Mouse (Mus musculus) T-cell, adult 2 months (primary cell): ENCODE results near the gene Noto.

Experiments
- DNase-seq: peaks from one replicate; pipeline ENCODE4 v3.0.0; 2022; ENCODE audit warnings: low spot score

Noto gene

DNA sequence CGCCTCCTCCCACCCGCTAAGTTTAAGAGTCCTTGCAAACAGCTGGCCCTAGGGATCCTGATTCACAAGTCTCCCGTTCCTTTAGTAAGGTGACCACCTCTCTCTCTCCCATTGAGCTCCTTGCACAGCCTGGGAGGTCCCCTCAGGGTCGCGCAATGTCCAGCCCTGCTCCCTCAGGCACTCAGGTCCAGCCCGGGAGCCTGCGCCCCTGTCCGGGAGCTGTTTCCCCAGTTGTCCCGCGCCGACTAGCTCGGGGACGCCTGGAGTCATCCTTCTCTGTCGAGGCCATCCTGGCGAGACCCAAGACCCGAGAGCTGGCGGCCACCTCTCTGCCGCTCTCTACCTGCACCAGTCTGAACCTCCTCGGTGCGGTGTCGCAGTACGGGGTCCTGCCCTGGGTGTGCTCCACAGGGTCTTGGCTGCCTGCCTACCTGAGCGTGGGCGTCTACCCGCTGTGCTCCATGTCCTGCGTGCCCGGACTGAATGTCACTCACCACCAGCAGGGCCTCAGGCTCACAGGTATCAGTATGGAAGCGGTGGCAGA, at the start of gene Noto:
Gene Noto (plus strand): TSS at position 51 of the 544 bp plus-strand sequence.
- DNase-seq = no peak

DNA sequence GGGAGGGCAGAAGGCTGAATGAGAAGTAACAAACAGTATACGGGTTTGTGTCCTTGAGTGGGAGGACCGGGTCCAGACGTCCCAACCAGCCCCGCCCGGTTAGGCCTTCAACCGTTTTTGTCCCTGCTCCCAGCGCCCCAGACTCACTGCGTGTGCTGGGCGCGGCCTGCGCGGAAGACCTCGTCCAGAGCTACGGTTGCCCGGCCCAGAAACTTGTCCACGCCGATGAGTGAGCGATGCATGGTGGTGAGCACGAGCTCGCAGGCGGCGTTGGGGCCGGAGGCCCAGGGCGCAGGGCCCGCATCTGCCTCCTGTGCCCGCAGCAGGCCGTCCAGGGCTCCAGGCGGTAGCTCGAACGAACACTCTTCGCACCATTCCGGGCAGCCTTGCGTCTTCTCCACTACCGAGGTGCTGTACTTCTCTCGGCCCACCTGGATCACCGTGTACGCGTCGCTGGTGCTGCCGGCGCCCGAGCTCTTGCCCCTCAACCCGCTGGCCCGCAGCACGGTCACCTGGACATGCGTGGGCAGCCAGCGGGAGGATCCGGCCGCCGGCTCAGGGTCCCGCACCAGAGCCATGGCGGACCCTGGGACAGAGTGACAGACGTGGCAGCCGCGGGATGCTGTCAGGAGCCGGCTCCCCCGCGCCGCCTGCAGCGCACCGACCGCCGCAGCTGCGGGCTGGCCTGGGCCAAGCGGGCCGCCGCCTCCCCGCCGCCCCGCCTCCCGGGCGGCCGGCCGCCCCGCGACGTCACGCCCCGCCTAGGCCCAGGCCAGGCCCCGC, 49.5 kb upstream of the Noto start, which contains the start of gene Rab11fip5:
Gene Rab11fip5 (minus strand): TSS at position 684 of the 783 bp plus-strand sequence.
- no peak for DNase-seq

DNA sequence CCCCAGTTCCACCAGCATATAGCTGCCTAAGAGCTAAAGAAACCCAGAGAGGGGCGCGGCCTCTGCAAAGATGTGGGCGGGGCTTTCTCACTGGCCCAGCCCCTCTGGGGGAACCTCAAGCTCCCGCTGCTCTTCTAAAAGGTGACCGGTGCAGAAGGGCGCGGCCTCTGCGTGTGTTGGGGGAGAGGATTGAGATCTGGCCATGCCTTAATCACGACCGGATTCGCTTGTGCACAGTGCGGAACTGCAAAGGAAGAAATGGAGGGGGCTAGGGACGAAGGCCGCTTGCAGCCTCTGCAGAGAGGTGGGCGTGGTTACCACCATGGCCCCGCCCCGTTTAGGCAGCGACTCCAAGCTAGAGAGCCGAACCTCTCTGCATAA, 49.0 kb upstream of the Noto start:
- DNase-seq = peak; percentile 93

DNA sequence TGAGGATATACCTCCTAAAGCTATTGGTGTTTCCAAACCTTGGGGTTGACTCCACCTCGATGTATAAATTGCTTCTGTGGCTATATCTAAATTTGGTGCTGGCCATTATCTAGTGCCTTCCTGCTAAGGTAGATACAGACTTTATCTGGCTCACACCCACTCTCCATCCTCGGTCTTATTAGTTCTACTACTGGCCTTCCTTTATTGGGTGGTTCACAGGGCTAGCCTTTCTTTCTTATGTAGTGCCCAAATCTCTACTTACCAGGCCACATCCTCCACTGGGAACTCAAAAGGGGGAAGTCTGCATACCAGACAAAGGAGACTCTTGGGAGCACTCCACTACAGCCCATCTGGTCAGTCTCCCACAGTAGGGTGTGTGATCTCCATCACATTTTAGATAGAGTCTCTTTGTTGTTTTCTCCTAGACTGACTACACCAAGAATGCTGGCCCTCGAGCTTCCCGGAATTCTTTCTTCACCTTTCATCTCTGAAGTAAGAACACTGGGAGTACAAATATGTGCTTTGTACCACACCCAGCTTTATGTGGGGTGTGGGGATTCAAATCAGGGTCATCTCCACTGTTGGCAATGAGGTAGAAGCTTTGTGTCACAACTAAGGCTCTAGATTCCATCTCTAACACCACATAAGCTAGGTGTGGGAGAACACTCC, 46.5 kb upstream of the Noto start:
- DNase-seq = no peak

DNA sequence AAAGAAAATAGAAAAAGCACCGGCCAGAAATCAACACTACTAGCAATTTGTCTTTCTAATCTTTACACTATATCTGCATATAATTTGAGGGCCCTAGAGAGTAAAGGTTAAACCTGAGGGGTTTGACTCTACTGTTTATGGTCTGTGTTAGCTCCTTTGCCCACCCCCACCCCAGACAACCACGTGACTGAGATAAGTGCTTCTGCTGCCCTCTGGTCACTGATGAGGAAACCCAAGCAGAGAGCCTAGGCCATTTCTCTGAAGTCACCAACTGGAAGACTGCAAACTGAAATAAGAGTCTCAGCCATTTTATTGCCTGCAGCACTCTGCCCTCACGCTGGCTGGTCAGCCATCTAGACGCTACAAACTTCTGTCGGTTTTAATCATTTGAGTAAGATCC, 45.8 kb upstream of the Noto start:
- no peak for DNase-seq

DNA sequence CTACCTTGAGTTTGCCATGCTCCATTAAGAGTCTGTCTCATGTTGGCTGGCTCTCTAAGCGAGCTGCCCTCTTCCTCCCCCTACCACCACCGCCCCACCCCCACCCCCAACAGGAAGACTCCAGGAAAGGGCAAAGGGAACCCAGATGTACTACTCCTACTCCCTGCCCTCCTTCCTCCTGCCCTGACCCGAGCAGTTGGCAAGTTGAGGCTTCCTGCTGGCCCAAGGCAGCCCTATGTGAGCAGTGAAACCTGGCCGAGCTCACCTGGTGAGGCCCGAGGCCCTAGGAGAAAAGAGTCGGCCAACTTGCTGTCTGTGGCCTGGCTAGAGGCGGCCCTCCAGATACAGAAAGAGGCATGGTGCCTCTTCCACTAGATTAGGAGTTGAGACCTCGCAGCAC, 45.1 kb upstream of the Noto start:
- no peak for DNase-seq

DNA sequence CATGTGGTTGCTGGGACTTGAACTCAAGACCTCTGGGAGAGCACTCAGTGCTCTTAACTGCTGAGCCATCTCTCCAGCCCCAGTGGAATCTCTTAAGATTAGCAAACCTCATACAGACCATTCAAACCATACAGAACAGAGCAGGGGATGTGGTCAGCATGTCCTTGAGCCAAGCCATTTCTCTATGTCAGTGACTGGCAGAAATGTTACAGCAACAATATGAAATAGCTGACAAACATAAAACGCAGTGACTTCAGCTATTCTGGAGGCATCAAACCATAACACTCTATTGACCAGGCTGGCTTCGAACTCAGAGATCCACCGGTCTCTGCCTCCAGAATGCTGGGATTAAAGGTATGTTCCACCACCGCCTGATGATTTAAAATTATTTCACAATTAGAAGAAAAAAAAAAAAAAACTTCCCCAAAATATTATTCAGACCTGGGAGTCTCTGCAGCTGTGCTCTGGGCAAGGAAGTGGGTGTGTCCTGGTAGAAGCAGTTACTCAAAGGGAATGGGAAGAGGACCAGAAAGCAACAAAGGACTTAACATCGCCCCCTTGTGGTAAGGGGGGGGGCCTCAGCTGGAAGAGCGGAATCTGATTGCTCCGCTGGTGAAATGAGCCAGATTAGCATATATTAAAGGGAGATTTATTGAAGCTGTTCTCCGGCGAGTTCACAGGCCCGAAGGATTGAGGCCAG, 43.3 kb upstream of the Noto start:
- peak; percentile 42 for DNase-seq

DNA sequence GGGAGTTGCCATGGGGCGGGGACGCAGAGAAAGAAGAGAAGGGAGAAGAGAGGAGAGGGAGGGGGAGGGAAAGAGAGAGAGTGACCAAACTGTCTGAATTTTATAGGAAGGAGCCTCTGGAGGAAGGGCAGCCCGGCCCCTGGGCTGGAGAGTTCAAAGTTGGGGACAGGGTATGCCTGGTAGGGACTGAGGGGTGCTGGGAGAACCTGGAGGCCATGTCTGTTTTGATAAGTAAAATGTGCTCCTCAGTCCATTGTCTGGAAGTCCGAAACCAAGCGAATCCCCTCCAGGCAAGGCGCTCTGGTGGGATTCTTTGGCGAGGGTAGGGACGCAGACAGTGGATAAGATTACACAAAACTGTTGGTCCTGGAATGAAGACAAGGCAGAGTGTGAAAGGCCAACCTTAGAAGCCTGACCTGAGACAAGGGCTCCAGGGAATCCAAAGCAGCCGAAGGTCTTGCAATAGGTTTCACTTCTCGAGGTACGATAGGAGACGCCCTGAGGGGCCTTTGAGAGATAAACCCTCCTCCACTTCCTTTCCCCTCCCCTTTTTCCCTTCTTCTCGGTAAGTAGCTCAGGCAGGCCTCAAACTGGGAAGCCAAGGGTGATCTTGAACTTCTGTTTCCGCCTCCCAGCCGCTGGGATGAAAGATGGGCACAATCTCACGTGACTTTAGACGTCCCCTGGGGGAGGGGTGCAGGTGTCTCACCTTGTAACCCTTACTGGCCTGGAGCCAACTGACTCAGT, 42.6 kb upstream of the Noto start:
- DNase-seq = no peak

DNA sequence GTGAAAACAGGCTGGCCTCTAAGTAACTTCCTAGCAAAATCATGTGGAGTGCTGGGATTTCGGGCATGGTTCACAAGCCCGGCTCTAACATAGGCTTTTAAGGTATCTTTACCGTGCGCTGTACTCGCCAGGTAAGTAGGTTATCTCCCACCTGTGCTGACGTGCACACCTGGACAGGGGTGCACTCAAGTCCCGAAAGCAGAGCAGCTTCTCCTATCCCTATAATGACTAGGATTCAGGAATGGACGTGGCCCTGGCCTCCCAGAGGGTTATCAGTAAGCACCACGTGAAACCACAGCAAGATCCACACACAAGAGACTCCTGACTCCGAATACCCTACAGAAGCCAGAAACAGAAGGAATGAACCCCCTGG, 42.1 kb upstream of the Noto start:
- DNase-seq = no peak

DNA sequence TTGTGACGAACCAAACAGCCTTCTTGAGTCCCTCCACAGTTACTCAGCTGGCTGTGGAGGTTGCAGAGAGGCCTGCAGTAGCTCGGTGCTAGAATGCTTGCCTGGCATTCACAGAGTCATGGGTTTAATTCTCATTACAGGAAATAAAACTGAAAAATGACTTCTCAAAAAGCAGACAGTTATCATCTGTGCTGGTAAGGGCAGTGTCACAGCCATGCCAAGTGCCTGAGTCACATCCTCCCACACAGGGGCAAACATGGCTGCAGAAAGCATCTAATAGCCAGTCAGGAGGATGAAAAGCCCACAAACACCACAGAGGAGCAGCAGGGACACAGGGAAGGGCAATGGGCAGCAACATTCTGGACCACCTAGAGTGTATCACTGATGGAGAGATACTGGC, 40.9 kb upstream of the Noto start:
- DNase-seq = no peak

DNA sequence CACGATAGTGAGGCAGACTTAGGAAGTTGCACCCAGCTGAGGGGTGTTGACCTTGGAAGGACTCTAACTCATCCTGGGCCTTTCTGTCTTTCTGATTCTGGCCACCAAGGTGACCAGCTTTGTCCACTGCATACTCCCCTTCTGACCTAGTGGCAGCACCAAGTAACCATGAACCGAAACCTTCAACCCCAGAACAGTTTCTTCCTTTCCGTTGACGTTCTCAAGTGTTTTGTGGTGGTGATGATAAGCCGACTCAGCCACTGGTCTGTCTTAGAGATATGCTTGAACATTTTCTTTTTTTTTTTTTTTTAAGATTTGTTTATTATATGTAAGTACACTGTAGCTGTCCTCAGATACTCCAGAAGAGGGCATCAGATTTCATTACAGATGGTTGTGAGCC, 35.1 kb upstream of the Noto start:
- no peak for DNase-seq

DNA sequence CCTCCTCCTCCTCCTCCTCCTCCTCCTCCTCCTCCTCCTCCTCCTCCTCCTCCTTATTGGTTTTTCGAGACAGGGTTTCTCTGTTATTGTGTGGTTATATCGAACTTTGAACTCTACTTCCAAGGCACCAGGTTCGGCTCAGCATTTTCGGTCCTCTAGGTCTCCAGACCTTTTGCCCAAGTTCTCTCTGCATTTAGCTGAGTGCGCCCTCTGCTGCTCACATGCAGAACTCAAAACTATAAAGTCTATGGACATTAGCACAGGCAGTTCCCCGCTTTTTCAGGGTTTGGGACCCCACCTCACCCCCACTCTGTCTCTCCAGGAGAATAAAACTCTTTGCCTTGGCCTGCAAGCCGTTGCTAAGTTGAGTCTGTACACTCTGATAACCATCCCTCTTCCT, 31.9 kb upstream of the Noto start:
- DNase-seq = peak; percentile 44

DNA sequence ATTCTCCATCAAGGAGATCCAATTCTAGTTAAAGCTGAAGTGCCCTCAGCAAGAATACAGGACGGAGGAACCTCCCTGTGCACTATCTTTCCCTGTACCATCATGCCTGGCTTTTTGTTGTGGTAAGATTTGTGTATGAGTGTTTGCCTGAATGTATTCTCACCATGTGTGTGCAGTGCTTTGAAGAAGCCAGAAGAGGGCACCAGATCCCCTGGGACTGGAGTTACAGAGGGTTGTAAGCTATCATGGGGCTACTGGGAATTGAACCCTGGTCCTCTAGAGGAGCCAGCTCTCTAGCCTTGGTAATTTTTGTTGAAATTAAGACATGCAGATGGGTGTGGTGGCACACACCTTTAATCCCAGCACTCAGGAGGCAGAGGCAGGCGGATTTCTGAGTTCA, 28.3 kb upstream of the Noto start:
- no peak for DNase-seq

DNA sequence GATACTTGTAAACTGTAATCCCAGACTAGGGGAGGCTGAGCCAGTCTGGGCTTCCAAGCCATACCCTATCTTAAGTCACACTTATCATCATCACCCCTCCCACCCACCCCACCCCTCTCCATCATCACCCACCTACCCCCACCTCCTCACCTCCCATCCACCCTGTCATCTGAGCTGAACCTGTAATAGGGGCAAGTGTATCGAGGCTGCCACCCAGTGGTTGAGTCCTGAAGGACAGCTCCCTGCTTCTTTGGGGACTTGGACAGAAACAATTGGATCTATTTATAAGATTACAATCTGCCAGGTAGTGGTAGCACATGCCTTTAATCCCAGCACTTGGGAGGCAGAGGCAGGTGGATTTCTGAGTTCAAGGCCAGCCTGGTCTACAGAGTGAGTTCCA, 26.5 kb upstream of the Noto start:
- DNase-seq = peak; percentile 20

DNA sequence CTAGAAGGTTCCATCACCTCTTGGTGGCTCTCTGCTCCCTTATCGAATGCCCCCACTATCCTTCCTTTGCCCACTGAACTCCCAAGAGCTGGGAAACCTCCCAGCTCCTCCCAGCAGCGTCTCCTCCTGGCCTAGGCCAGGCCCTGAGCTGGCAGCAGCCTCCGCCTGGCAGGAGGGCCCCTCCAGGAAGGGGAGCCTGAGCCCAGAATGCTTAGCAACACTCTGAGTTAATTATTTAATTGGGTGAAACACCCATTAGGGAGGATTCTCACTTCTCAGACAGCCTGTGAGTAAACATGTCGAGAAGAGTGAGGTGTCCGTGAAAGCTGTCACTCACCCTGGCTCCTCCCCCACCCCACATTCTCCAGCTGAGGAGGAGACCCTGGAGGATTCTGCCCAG, 24.0 kb upstream of the Noto start:
- DNase-seq = no peak

DNA sequence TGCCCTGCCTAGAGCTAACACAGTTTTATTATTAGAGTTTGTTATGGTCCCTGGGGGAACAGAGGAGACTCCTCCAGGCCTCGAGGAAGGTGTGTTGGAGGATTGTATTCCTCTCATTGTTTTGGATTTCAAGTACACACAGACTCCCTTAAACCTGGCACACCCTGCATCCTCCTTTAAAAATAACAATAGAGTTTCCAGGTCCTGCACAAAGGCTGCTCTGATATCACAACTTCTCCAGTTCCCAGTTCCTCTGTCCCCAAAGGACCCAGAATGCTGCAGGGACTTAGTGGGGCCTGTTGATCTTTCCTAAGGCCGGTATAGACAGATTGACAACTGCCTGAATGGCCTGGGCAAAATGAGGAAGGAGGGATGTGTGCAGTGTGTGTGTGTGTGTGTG, 21.1 kb upstream of the Noto start:
- no peak for DNase-seq

DNA sequence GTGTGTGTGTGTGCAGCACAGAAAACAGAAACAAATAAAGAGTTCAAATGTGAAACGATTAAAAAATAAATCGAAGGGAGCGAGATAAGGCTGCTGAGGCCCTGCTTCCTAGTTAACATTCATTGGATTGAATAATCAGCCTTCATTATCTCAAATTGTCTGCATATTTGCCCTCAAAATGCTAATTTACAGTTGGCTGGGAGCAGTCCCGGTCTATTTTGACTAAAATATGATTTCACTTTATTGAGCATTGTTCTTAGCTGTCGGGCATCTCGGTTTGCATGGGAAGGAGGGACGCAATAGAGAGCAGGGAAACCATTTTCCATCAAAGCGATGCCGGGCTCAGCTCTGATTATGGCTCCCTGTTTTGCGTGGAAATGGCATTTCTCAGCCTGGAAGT, 20.6 kb upstream of the Noto start:
- no peak for DNase-seq

DNA sequence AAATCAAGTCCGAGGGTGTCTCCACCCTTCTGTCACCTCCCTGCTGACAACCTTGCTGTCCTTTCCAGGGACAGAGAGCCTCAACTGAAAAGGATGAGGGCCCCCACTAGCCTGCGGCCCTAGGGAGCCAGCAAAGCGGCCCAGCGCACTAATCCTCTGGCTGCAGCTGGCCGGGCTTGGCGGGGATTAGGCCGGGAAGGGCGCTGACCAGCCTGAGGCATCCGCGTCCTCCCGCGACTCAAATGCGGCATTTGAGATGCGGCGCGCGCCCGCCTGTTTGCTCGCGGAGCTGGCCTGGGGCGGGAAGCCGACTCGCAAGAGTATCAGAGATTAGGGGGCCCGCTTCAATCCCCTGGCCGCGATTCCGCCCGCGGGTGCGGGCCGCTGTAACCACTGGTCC, 14.7 kb upstream of the Noto start:
- no peak for DNase-seq

DNA sequence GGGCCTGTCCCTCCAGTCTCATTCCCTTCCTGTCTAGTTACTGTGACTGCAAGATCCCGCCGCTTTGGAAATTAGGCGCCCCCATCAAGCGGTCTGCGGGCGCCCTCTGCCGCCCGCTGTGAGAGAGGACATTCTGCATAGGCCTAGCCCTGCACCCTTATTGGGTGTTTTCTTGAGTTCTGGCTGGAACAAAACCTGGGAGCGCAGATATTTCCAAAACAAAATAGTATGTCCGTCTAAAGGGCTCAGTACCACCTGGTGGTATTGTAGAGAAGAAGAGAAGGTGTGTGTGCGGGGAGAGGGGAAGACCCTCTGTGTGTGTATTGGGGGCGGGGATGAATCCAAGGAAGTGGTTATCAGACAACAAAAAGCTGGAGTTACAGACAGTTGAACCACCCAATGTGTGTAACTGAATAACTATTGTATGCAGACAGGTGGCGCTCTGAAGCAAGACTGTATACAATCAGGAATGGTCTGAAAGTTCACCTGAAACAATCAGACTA, 12.9 kb upstream of the Noto start:
- DNase-seq = no peak

DNA sequence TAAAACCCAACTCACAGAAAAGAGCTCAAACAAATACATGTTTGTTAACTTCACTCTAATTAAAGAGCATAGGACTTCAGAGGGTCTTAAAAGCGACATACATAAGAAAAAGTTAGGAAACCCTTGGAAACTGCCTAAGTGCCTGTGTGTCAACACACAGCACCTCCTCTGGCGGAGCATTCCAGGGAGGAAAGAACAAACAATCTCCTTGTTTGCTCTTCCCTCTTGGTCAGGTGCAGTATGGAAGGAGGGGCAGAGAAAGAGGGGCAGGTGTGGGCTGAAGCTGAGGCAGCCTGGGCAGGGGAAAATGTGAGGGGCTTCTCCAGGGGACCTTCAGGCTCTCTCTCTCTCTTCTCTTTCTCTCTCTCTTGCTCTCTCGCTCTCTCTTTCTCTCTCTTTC, 7.9 kb upstream of the Noto start:
- DNase-seq = no peak

DNA sequence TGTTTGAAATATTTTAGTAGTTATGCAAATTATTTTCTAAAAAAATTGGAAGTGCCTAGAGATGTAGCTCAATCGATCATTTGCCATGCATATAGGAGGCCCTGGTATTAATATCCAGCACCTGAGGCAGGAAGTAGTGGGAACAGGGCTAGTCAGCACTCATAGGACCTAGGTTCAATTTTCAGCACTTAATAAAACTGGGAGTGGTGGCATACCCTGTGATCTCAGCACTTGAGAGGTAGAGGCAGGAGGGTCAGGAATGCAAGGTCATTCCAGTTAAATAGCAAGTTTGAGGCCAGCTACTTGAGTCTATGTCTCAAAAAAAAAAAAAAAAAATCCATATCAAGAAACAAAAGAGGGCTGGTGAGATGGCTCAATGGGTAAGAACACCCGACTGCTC, 4.5 kb upstream of the Noto start:
- DNase-seq = no peak

DNA sequence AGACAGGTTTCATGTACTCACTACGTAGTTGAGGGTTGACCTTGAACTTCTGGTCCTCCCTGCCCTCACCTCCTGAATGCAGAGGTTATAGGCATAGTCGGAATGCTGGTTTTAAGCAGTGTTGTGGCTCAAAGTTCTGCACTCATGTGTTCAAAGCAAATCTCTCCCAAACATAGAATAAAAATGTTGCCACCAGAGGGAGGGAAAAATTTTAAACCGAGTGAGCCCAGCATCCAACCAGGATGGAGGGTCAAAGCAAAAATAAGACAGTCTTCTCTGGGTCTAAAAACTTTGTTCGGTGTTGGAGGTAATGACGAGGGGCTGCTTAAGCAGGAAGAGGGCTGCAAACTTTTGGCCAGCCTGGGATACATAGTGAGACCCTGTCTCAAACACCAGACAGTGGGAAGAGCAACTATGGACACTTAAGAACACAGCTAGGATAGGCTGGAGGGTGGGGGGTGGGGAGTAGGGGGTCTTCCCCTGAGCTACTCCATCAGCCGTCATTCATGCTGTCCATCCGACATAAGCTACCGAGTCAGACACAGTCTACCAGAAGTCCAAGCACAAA, 7.7 kb downstream of the Noto start:
- no peak for DNase-seq
